Mouse (Mus musculus): ENCODE measurements around the gene Tbk1.

GRCm38 (mm10) chr10:121611587-121611986, 25.0 kb upstream of the Tbk1 start:
- TF ChIP-seq CTCF (IDR thresholded peaks at IDR 0.05; ENCODE audit: extremely low read depth, insufficient read depth, low read length) (no peak), POLR2A (IDR thresholded peaks at IDR 0.05; ENCODE audit: extremely low read depth, insufficient read depth, low read length) (no peak)
